Mouse (Mus musculus): ENCODE data around the gene Gm28230. TPM values are rescaled to one million over a fixed set of nuclear protein-coding genes. Genes with fewer than 3 reads are reported as not detected.

Gene Gm28230
- total and polyA plus RNA-seq, 3 experiments = 0.89 to 1.7 (median 1.1) TPM

DNA sequence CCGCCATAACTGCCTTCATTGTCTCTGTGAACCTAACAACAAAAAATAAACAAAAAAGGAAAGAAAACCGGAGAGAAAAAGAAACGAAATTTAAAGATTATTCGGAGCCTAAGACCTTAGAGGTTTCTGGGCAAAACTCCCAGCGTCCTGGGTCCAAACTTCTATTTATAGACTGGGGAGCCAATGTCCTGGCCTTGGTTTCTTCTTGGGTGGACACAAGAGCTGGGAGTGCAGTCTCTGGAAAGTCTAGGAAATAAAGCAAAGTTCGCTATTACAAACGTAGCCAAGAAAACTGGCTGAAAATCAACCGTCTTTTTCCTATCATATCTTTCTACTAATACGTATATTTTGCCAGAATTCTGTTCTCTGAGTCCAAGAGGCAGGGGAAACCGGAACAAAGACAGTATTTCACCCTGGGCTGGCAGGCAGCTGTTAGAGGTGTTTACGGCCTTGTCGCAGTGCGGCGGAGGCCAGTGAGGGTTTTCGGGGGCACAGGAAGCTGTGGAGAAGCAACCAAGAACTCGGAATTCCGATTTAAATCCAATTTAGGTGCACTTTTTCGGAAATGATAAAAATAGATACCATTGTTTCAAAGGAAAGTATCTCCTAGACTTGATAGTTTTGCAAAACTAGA is 12.3 kb upstream of the Gm28230 start:
- in situ Hi-C loops (cut with MboI; ENCODE audit: low pct_ligation_motif_present, low pct_unique_long_range_greater_than_20kb, low sequenced_read_pairs) (loop anchor here (25.0 kb wide), 1 partner anchor 873 kb away; no protein-coding TSS in a partner anchor), dilution Hi-C loops (cut with MboI; ENCODE audit: extremely low pct_ligation_motif_present, extremely low pct_unique_long_range_greater_than_20kb, low sequenced_read_pairs) (no loop called here)
- Histone ChIP-seq H3K36me3 (replicated peaks in 1 of 2; ENCODE audit: control insufficient read depth in 1 of 2, insufficient read depth in 1 of 2, low read length in 1 of 2) (no peaks in the 10 kb centered on the region), H3K9me3 (replicated peaks; ENCODE audit: low read length) (peaks cover 4% of the 10 kb centered on the region), H3K4me3 (replicated peaks in 1 of 3; ENCODE audit: low read depth in 2 of 3, low read length in 2 of 3, poor library complexity in 1 of 3) (no peak overlapping the region), H3K27ac (ENCODE audit: insufficient read depth, low read depth) (no peak overlapping the region), H3K27me3 (replicated peaks) (no peaks in the 10 kb centered on the region), H3K9ac (ENCODE audit: insufficient read depth, low read depth) (no peak overlapping the region), H3K4me2 (ENCODE audit: insufficient read depth, low read depth, poor library complexity, severe bottlenecking) (no peak overlapping the region), H3K4me1 (ENCODE audit: control insufficient read depth in 1 of 2, insufficient read depth in 2 of 2) (peaks cover 6 to 12% of the 10 kb centered on the region in 2 experiments; a peak in 3 of 4 replicates), H3K79me2 (replicated peaks; ENCODE audit: control insufficient read depth, extremely low read depth, insufficient read depth, poor library complexity, severe bottlenecking) (no peaks in the 10 kb centered on the region)
- TF ChIP-seq ZMIZ1 (IDR thresholded peaks at IDR 0.05; ENCODE audit: low read depth, low read length) = no peak
- no peak for TF ChIP-seq RCOR1 (conservative IDR thresholded peaks at IDR 0.05; ENCODE audit: low read depth, low read length)
- TF ChIP-seq BHLHE40 (IDR thresholded peaks at IDR 0.05; ENCODE audit: low read depth, low read length) = no peak
- no peak for TF ChIP-seq MXI1 (IDR thresholded peaks at IDR 0.05; ENCODE audit: low read depth, low read length)
- TF ChIP-seq ELF1 (IDR thresholded peaks at IDR 0.05; ENCODE audit: low read depth, low read length) = no peak
- DNase-seq (ENCODE audit: extremely low read depth) = no peak

DNA sequence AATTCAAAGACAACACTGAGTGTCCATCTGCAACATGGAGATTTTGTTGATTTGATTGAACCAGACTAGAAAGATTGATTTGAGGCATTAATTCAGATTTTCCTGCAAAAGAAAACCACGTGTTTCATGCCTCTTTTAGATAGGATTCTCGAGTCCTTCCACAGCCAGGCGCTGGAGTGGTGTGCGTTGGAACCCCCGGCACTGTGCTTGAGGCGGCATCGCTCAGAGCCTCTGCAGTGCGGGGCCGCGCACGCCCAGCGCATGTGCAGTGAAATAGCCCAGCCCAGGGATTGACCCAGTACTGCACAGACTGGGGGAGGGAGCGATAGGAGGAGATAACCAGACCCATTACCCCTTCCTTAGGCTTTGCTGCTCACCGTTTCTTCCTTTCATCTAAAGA is 11.6 kb upstream of the Gm28230 start:
- Histone ChIP-seq H3K79me2 (replicated peaks; ENCODE audit: control insufficient read depth, extremely low read depth, insufficient read depth, poor library complexity, severe bottlenecking) (no peaks in the 10 kb centered on the region), H3K9ac (ENCODE audit: insufficient read depth, low read depth) (no peak overlapping the region), H3K4me1 (ENCODE audit: control insufficient read depth in 1 of 2, insufficient read depth in 2 of 2) (peaks cover 8 to 14% of the 10 kb centered on the region in 2 experiments; a peak in 3 of 4 replicates), H3K4me3 (replicated peaks in 1 of 3; ENCODE audit: low read depth in 2 of 3, low read length in 2 of 3, poor library complexity in 1 of 3) (no peak overlapping the region), H3K27me3 (replicated peaks) (no peaks in the 10 kb centered on the region), H3K36me3 (replicated peaks in 1 of 2; ENCODE audit: control insufficient read depth in 1 of 2, insufficient read depth in 1 of 2, low read length in 1 of 2) (no peaks in the 10 kb centered on the region), H3K4me2 (ENCODE audit: insufficient read depth, low read depth, poor library complexity, severe bottlenecking) (no peak overlapping the region), H3K9me3 (replicated peaks; ENCODE audit: low read length) (peaks cover 4% of the 10 kb centered on the region), H3K27ac (ENCODE audit: insufficient read depth, low read depth) (no peak overlapping the region)
- in situ Hi-C loops (cut with MboI; ENCODE audit: low pct_ligation_motif_present, low pct_unique_long_range_greater_than_20kb, low sequenced_read_pairs) = loop anchor here (5.0 to 25.0 kb wide), 2 partner anchors 247 to 872 kb away; no protein-coding TSS in a partner anchor
- DNase-seq (ENCODE audit: extremely low read depth) = no peak
- no peak for TF ChIP-seq ZNF384 (IDR thresholded peaks at IDR 0.05; ENCODE audit: low read depth, low read length)
- TF ChIP-seq MEF2A (IDR thresholded peaks at IDR 0.05; ENCODE audit: borderline replicate concordance, low read depth, low read length) = no peak
- no peak for TF ChIP-seq ZKSCAN1 (IDR thresholded peaks at IDR 0.05; ENCODE audit: borderline replicate concordance, low read depth, low read length)
- TF ChIP-seq HCFC1 (IDR thresholded peaks at IDR 0.05; ENCODE audit: low read depth, low read length) = no peak
- TF ChIP-seq JUN (IDR thresholded peaks at IDR 0.05; ENCODE audit: insufficient read depth, low read depth, low read length) = no peak
- TF ChIP-seq USF2 (conservative IDR thresholded peaks at IDR 0.05; ENCODE audit: low read depth, low read length) = no peak
- no peak for TF ChIP-seq RCOR1 (conservative IDR thresholded peaks at IDR 0.05; ENCODE audit: low read depth, low read length)
- TF ChIP-seq MAFK (IDR thresholded peaks at IDR 0.05; ENCODE audit: insufficient replicate concordance, low read length) = no peak
- TF ChIP-seq ZMIZ1 (IDR thresholded peaks at IDR 0.05; ENCODE audit: low read depth, low read length) = no peak
- no peak for TF ChIP-seq KAT2A (IDR thresholded peaks at IDR 0.05; ENCODE audit: insufficient replicate concordance, low read length)
- no peak for TF ChIP-seq NELFE (IDR thresholded peaks at IDR 0.05; ENCODE audit: low read depth, low read length)
- no peak for TF ChIP-seq CHD2 (IDR thresholded peaks at IDR 0.05; ENCODE audit: low read length)
- TF ChIP-seq CHD1 (IDR thresholded peaks at IDR 0.05; ENCODE audit: low read depth, low read length) = no peak
- no peak for TF ChIP-seq IRF4 (IDR thresholded peaks at IDR 0.05; ENCODE audit: low read depth, low read length)
- TF ChIP-seq ZC3H11A (IDR thresholded peaks at IDR 0.05; ENCODE audit: low read depth, low read length) = no peak
- TF ChIP-seq TBP (conservative IDR thresholded peaks at IDR 0.05; ENCODE audit: low read depth, low read length) = no peak
- TF ChIP-seq UBTF (IDR thresholded peaks at IDR 0.05; ENCODE audit: low read depth, low read length) = no peak
- no peak for TF ChIP-seq CTCF (conservative IDR thresholded peaks at IDR 0.05 in 1 of 2, IDR thresholded peaks at IDR 0.05 in 1 of 2; ENCODE audit: low read depth in 2 of 2, low read length in 2 of 2)
- TF ChIP-seq EP300 (IDR thresholded peaks at IDR 0.05; ENCODE audit: low read length) = no peak
- no peak for TF ChIP-seq ETS1 (conservative IDR thresholded peaks at IDR 0.05; ENCODE audit: low read depth, low read length)
- dilution Hi-C loops (cut with MboI; ENCODE audit: extremely low pct_ligation_motif_present, extremely low pct_unique_long_range_greater_than_20kb, low sequenced_read_pairs) = no loop called here
